Mouse (Mus musculus): ENCODE data around the gene Ly6g6d. TPM values are rescaled to one million over a fixed set of nuclear protein-coding genes. Genes with fewer than 3 reads are reported as not detected.

The Ly6g6d gene
- polyA plus RNA-seq, 1 experiment = 8.5 TPM

GRCm38 (mm10) chr17:35074097-35074496, 3.8 kb downstream of the Ly6g6d start:
- Histone ChIP-seq H3K4me3 (replicated peaks; ENCODE audit: insufficient read depth, low read depth, low read length) (peak overlapping the region; percentile 5), H3K27me3 (ENCODE audit: control insufficient read depth, insufficient read depth, low read length) (no peaks in the 10 kb centered on the region), H3K27ac (ENCODE audit: insufficient read depth, low read length) (peak overlapping the region; percentile 73), H3K4me1 (ENCODE audit: control insufficient read depth, insufficient read depth, low read length) (peaks cover 52% of the 10 kb centered on the region)
- TF ChIP-seq POLR2A (IDR thresholded peaks at IDR 0.05; ENCODE audit: borderline replicate concordance, insufficient read depth, low read length) = peak; percentile 39; the same call in 1 of the 2 replicates
- no peak for TF ChIP-seq CTCF (IDR thresholded peaks at IDR 0.05; ENCODE audit: borderline replicate concordance, insufficient read depth, low read depth, low read length)
- DNase-seq = peak; percentile 89 to 92
- 9% methylated on average over 17 of the region's 17 CpGs for WGBS

GRCm38 (mm10) chr17:35071454-35071853, 6.4 kb downstream of the Ly6g6d start:
- Histone ChIP-seq H3K4me1 (ENCODE audit: control insufficient read depth, insufficient read depth, low read length) (peaks cover 43% of the 10 kb centered on the region), H3K4me3 (replicated peaks; ENCODE audit: insufficient read depth, low read depth, low read length) (no peak overlapping the region), H3K27ac (ENCODE audit: insufficient read depth, low read length) (peak overlapping the region; percentile 98), H3K27me3 (ENCODE audit: control insufficient read depth, insufficient read depth, low read length) (no peaks in the 10 kb centered on the region)
- no peak for TF ChIP-seq CTCF (IDR thresholded peaks at IDR 0.05; ENCODE audit: borderline replicate concordance, insufficient read depth, low read depth, low read length)
- TF ChIP-seq POLR2A (IDR thresholded peaks at IDR 0.05; ENCODE audit: borderline replicate concordance, insufficient read depth, low read length) = no peak
- DNase-seq = peak; percentile 46 to 49
- whole genome bisulfite sequencing = 41% methylated on average over 9 of the region's 9 CpGs

GRCm38 (mm10) chr17:35070556-35071229, 7.2 kb downstream of the Ly6g6d start:
- TF ChIP-seq POLR2A (IDR thresholded peaks at IDR 0.05; ENCODE audit: borderline replicate concordance, insufficient read depth, low read length) = no peak; the same call in 1 of the 2 replicates
- peak; percentile 78 for TF ChIP-seq CTCF (IDR thresholded peaks at IDR 0.05; ENCODE audit: borderline replicate concordance, insufficient read depth, low read depth, low read length)
- Histone ChIP-seq H3K4me3 (replicated peaks; ENCODE audit: insufficient read depth, low read depth, low read length) (peak overlapping the region; percentile 16), H3K4me1 (ENCODE audit: control insufficient read depth, insufficient read depth, low read length) (peaks cover 43% of the 10 kb centered on the region), H3K27ac (ENCODE audit: insufficient read depth, low read length) (peak overlapping the region; percentile 97), H3K27me3 (ENCODE audit: control insufficient read depth, insufficient read depth, low read length) (no peaks in the 10 kb centered on the region)
- DNase-seq = peak; percentile 87 to 97
- WGBS = 5% methylated on average over 6 of the region's 6 CpGs

GRCm38 (mm10) chr17:35068213-35068914, 9.5 kb downstream of the Ly6g6d start:
- 62% methylated on average over 17 of the region's 17 CpGs for WGBS
- TF ChIP-seq CTCF (IDR thresholded peaks at IDR 0.05; ENCODE audit: borderline replicate concordance, insufficient read depth, low read depth, low read length) (no peak), POLR2A (IDR thresholded peaks at IDR 0.05; ENCODE audit: borderline replicate concordance, insufficient read depth, low read length) (no peak)
- no peak overlapping the region for H3K4me3 ChIP-seq (replicated peaks; ENCODE audit: insufficient read depth, low read depth, low read length)
- H3K4me1 ChIP-seq (ENCODE audit: control insufficient read depth, insufficient read depth, low read length) = peaks cover 50% of the 10 kb centered on the region
- peak overlapping the region; percentile 86; the same call in 1 of the 2 replicates for H3K27ac ChIP-seq (ENCODE audit: insufficient read depth, low read length)
- no peaks in the 10 kb centered on the region for H3K27me3 ChIP-seq (ENCODE audit: control insufficient read depth, insufficient read depth, low read length)
- peak; percentile 43 to 63 for DNase-seq

- peak within 1 kb of the TSS; percentile 17; the same call in 1 of the 2 replicates for H3K27ac ChIP-seq (ENCODE audit: insufficient read depth, low read length)
- peak in 1 of 2 experiments; percentile 22 for DNase-seq
- 76% methylated on average over 10 of the region's 10 CpGs for WGBS
- H3K4me1 ChIP-seq (ENCODE audit: control insufficient read depth, insufficient read depth, low read length) = peaks cover 41% of the 10 kb centered on the region
- no peak for TF ChIP-seq CTCF (IDR thresholded peaks at IDR 0.05; ENCODE audit: borderline replicate concordance, insufficient read depth, low read depth, low read length)
- TF ChIP-seq POLR2A (IDR thresholded peaks at IDR 0.05; ENCODE audit: borderline replicate concordance, insufficient read depth, low read length) = no peak
- H3K27me3 ChIP-seq (ENCODE audit: control insufficient read depth, insufficient read depth, low read length) = no peaks in the 10 kb centered on the region
- peak within 1 kb of the TSS; percentile 45 for H3K4me3 ChIP-seq (replicated peaks; ENCODE audit: insufficient read depth, low read depth, low read length)
Observed at GRCm38 (mm10) chr17:35066084-35066483, 11.8 kb downstream of the Ly6g6d start, which contains the start of gene Mpig6b. Gene Mpig6b (minus strand): TSS chr17:35066184.

GRCm38 (mm10) chr17:35064951-35065947, 12.6 kb downstream of the Ly6g6d start, which contains the start of gene Ly6g6c:
Gene Ly6g6c (plus strand): TSS chr17:35065388.
- Histone ChIP-seq H3K4me1 (ENCODE audit: control insufficient read depth, insufficient read depth, low read length) (peaks cover 45% of the 10 kb centered on the region), H3K27ac (ENCODE audit: insufficient read depth, low read length) (peak within 1 kb of the TSS; percentile 82), H3K27me3 (ENCODE audit: control insufficient read depth, insufficient read depth, low read length) (no peaks in the 10 kb centered on the region), H3K4me3 (replicated peaks; ENCODE audit: insufficient read depth, low read depth, low read length) (peak within 1 kb of the TSS; percentile 45)
- WGBS = 9% methylated on average over 48 of the region's 48 CpGs
- DNase-seq = peak; percentile 72 to 77
- peak; percentile 38; the same call in 1 of the 2 replicates for TF ChIP-seq POLR2A (IDR thresholded peaks at IDR 0.05; ENCODE audit: borderline replicate concordance, insufficient read depth, low read length)
- TF ChIP-seq CTCF (IDR thresholded peaks at IDR 0.05; ENCODE audit: borderline replicate concordance, insufficient read depth, low read depth, low read length) = no peak

- peak; percentile 73 to 79 for DNase-seq
- TF ChIP-seq CTCF (IDR thresholded peaks at IDR 0.05; ENCODE audit: borderline replicate concordance, insufficient read depth, low read depth, low read length) (no peak), POLR2A (IDR thresholded peaks at IDR 0.05; ENCODE audit: borderline replicate concordance, insufficient read depth, low read length) (no peak)
- 19% methylated on average over 10 of the region's 10 CpGs for WGBS
- Histone ChIP-seq H3K27ac (ENCODE audit: insufficient read depth, low read length) (peak overlapping the region; percentile 82), H3K4me3 (replicated peaks; ENCODE audit: insufficient read depth, low read depth, low read length) (no peak overlapping the region), H3K27me3 (ENCODE audit: control insufficient read depth, insufficient read depth, low read length) (no peaks in the 10 kb centered on the region), H3K4me1 (ENCODE audit: control insufficient read depth, insufficient read depth, low read length) (peaks cover 43% of the 10 kb centered on the region)
Observed at GRCm38 (mm10) chr17:35064378-35064877, 13.4 kb downstream of the Ly6g6d start.

All from cerebellum, adult 2 months (tissue).